Mouse (Mus musculus): Measurements from ENCODE around the gene F13a1. TPM values are rescaled to one million over a fixed set of nuclear protein-coding genes. Genes with fewer than 3 reads are reported as not detected.

The F13a1 gene
- polyA plus RNA-seq, 1 experiment from 2014 or later = 9.5 TPM

- Histone ChIP-seq H3K27ac (no peak overlapping the region), H3K27me3 (replicated peaks) (no peaks in the 10 kb centered on the region), H3K9ac (no peak overlapping the region), H3K4me3 (no peak overlapping the region), H3K4me2 (no peak overlapping the region), H3K36me3 (no peaks in the 10 kb centered on the region), H3K4me1 (no peaks in the 10 kb centered on the region), H3K9me3 (replicated peaks) (no peaks in the 10 kb centered on the region)
- ATAC-seq = no peak
- 57% methylated on average over 4 of the region's 4 CpGs for WGBS (ENCODE audit: insufficient replicate concordance)
Measured at GRCm38 (mm10) chr13:37025996-37026579, 24.0 kb downstream of the F13a1 start.

GRCm38 (mm10) chr13:37021575-37021974 lies 28.5 kb downstream of the F13a1 start:
- no peaks in the 10 kb centered on the region for H3K27me3 ChIP-seq (replicated peaks)
- no peaks in the 10 kb centered on the region for H3K36me3 ChIP-seq
- H3K27ac ChIP-seq = no peak overlapping the region
- no peaks in the 10 kb centered on the region for H3K4me1 ChIP-seq
- 61% methylated on average over 2 of the region's 2 CpGs for WGBS (ENCODE audit: insufficient replicate concordance)
- H3K9ac ChIP-seq = no peak overlapping the region
- H3K4me2 ChIP-seq = no peak overlapping the region
- ATAC-seq = no peak
- no peaks in the 10 kb centered on the region for H3K9me3 ChIP-seq (replicated peaks)
- no peak overlapping the region for H3K4me3 ChIP-seq

- no peak overlapping the region for H3K27ac ChIP-seq
- 54% methylated on average over 5 of the region's 5 CpGs for WGBS (ENCODE audit: insufficient replicate concordance)
- no peak for ATAC-seq
- H3K4me3 ChIP-seq = no peak overlapping the region
- no peaks in the 10 kb centered on the region for H3K36me3 ChIP-seq
- no peak overlapping the region for H3K9ac ChIP-seq
- no peaks in the 10 kb centered on the region; the same call in 1 of the 2 replicates for H3K4me1 ChIP-seq
- H3K27me3 ChIP-seq (replicated peaks) = no peaks in the 10 kb centered on the region
- H3K9me3 ChIP-seq (replicated peaks) = no peaks in the 10 kb centered on the region
- H3K4me2 ChIP-seq = no peak overlapping the region
Measured at GRCm38 (mm10) chr13:37010771-37011170, 39.3 kb downstream of the F13a1 start.

GRCm38 (mm10) chr13:37006224-37006623 lies 43.8 kb downstream of the F13a1 start:
- no peak for ATAC-seq
- no peaks in the 10 kb centered on the region for H3K9me3 ChIP-seq (replicated peaks)
- H3K27me3 ChIP-seq (replicated peaks) = no peaks in the 10 kb centered on the region

GRCm38 (mm10) chr13:36999210-36999705 lies 50.8 kb downstream of the F13a1 start:
- H3K9me3 ChIP-seq (replicated peaks) = no peaks in the 10 kb centered on the region
- H3K27ac ChIP-seq = no peak overlapping the region
- no peak overlapping the region for H3K4me2 ChIP-seq
- H3K4me3 ChIP-seq = no peak overlapping the region
- ATAC-seq = no peak
- no peaks in the 10 kb centered on the region for H3K36me3 ChIP-seq
- H3K4me1 ChIP-seq = no peaks in the 10 kb centered on the region
- 61% methylated on average over 6 of the region's 6 CpGs for WGBS (ENCODE audit: insufficient replicate concordance)
- H3K9ac ChIP-seq = no peak overlapping the region
- H3K27me3 ChIP-seq (replicated peaks) = no peaks in the 10 kb centered on the region

More at GRCm38 (mm10) chr13:37006224-37006623, 43.8 kb downstream of the F13a1 start:
- H3K27ac ChIP-seq = no peak overlapping the region
- no peak overlapping the region for H3K4me2 ChIP-seq
- no peaks in the 10 kb centered on the region for H3K36me3 ChIP-seq
- H3K9ac ChIP-seq = no peak overlapping the region
- no peaks in the 10 kb centered on the region; the same call in 1 of the 2 replicates for H3K4me1 ChIP-seq
- H3K4me3 ChIP-seq = no peak overlapping the region

GRCm38 (mm10) chr13:36993593-36993992 lies 56.5 kb downstream of the F13a1 start:
- no peaks in the 10 kb centered on the region for H3K4me1 ChIP-seq
- ATAC-seq = no peak
- H3K36me3 ChIP-seq = no peaks in the 10 kb centered on the region
- no peak overlapping the region for H3K4me2 ChIP-seq
- H3K9me3 ChIP-seq (replicated peaks) = no peaks in the 10 kb centered on the region
- no peak overlapping the region for H3K9ac ChIP-seq
- no peak overlapping the region for H3K27ac ChIP-seq
- no peaks in the 10 kb centered on the region for H3K27me3 ChIP-seq (replicated peaks)
- no peak overlapping the region for H3K4me3 ChIP-seq
- WGBS (ENCODE audit: insufficient replicate concordance) = 80% methylated on average over 5 of the region's 5 CpGs

- no peak for ATAC-seq
- no peaks in the 10 kb centered on the region for H3K4me1 ChIP-seq
- H3K9ac ChIP-seq = no peak overlapping the region
- no peak overlapping the region for H3K4me2 ChIP-seq
- WGBS (ENCODE audit: insufficient replicate concordance) = 61% methylated on average over 4 of the region's 4 CpGs
- no peak overlapping the region for H3K27ac ChIP-seq
- no peak overlapping the region for H3K4me3 ChIP-seq
- no peaks in the 10 kb centered on the region for H3K27me3 ChIP-seq (replicated peaks)
- no peaks in the 10 kb centered on the region for H3K36me3 ChIP-seq
- H3K9me3 ChIP-seq (replicated peaks) = no peaks in the 10 kb centered on the region
Measured at GRCm38 (mm10) chr13:36988392-36988791, 61.7 kb downstream of the F13a1 start.

GRCm38 (mm10) chr13:36973016-36973415 lies 77.0 kb downstream of the F13a1 start:
- Histone ChIP-seq H3K9ac (no peak overlapping the region), H3K9me3 (replicated peaks) (no peaks in the 10 kb centered on the region), H3K4me1 (no peaks in the 10 kb centered on the region), H3K4me2 (no peak overlapping the region), H3K27me3 (replicated peaks) (no peaks in the 10 kb centered on the region), H3K4me3 (no peak overlapping the region), H3K36me3 (no peaks in the 10 kb centered on the region), H3K27ac (no peak overlapping the region)
- WGBS (ENCODE audit: insufficient replicate concordance) = 47% methylated on average over 2 of the region's 2 CpGs
- no peak for ATAC-seq

- Histone ChIP-seq H3K4me3 (no peak overlapping the region), H3K27ac (no peak overlapping the region), H3K4me2 (no peak overlapping the region), H3K4me1 (no peaks in the 10 kb centered on the region), H3K27me3 (replicated peaks) (no peaks in the 10 kb centered on the region), H3K36me3 (no peaks in the 10 kb centered on the region), H3K9me3 (replicated peaks) (no peaks in the 10 kb centered on the region), H3K9ac (no peak overlapping the region)
- no peak for ATAC-seq
- 71% methylated on average over 3 of the region's 3 CpGs for WGBS (ENCODE audit: insufficient replicate concordance)
Measured at GRCm38 (mm10) chr13:36972226-36972625, 77.8 kb downstream of the F13a1 start.

- H3K4me3 ChIP-seq = no peak overlapping the region
- H3K9me3 ChIP-seq (replicated peaks) = no peaks in the 10 kb centered on the region
- H3K9ac ChIP-seq = no peak overlapping the region
- no peaks in the 10 kb centered on the region for H3K27me3 ChIP-seq (replicated peaks)
- H3K36me3 ChIP-seq = no peaks in the 10 kb centered on the region
- no peak overlapping the region for H3K27ac ChIP-seq
- no peaks in the 10 kb centered on the region for H3K4me1 ChIP-seq
- H3K4me2 ChIP-seq = no peak overlapping the region
- ATAC-seq = no peak
Measured at GRCm38 (mm10) chr13:36962926-36963325, 87.1 kb downstream of the F13a1 start.

GRCm38 (mm10) chr13:36958996-36959395 lies 91.0 kb downstream of the F13a1 start:
- H3K9ac ChIP-seq = no peak overlapping the region
- WGBS (ENCODE audit: insufficient replicate concordance) = 43% methylated on average over 3 of the region's 3 CpGs
- H3K27ac ChIP-seq = no peak overlapping the region
- H3K27me3 ChIP-seq (replicated peaks) = no peaks in the 10 kb centered on the region
- ATAC-seq = no peak
- no peaks in the 10 kb centered on the region for H3K4me1 ChIP-seq
- H3K9me3 ChIP-seq (replicated peaks) = no peaks in the 10 kb centered on the region
- H3K4me3 ChIP-seq = no peak overlapping the region
- no peak overlapping the region for H3K4me2 ChIP-seq
- no peaks in the 10 kb centered on the region for H3K36me3 ChIP-seq

- Histone ChIP-seq H3K9ac (no peak overlapping the region), H3K4me3 (no peak overlapping the region), H3K4me2 (no peak overlapping the region), H3K4me1 (no peaks in the 10 kb centered on the region), H3K27me3 (replicated peaks) (no peaks in the 10 kb centered on the region), H3K9me3 (replicated peaks) (no peaks in the 10 kb centered on the region), H3K27ac (no peak overlapping the region), H3K36me3 (no peaks in the 10 kb centered on the region)
- no peak for ATAC-seq
- 70% methylated on average over 3 of the region's 3 CpGs for WGBS (ENCODE audit: insufficient replicate concordance)
Measured at GRCm38 (mm10) chr13:36954937-36955336, 95.1 kb downstream of the F13a1 start.

GRCm38 (mm10) chr13:36953676-36954075 lies 96.4 kb downstream of the F13a1 start:
- Histone ChIP-seq H3K4me1 (no peaks in the 10 kb centered on the region), H3K27me3 (replicated peaks) (no peaks in the 10 kb centered on the region), H3K4me2 (no peak overlapping the region), H3K9ac (no peak overlapping the region), H3K27ac (no peak overlapping the region), H3K4me3 (no peak overlapping the region), H3K9me3 (replicated peaks) (no peaks in the 10 kb centered on the region), H3K36me3 (no peaks in the 10 kb centered on the region)
- ATAC-seq = no peak
